26 mouse cellular contexts compared by ENCODE assay signal in the genomic region with DNA sequence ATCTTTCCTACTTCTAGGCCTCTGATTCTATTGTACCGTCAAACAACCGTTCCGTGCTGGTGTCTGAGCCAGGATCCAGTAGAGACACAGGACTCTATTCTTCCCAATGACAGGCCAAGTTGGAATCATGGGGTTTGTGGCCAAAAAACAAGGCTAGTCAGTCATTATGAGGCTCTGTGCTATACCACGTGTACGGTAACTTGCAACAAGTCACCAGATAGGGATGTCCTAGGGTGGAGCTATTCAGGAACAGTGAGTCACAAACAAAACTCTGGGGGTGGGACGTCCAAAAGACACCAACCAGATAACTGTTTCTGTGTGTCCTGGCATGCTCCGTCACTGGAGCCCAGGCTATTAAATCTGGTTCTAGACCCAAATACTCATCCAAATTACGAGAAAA. TPM values are rescaled to one million over a fixed set of nuclear protein-coding genes. Genes with fewer than 3 reads are reported as not detected.
"Had no signal": no experiment of that assay in that cellular context is flagged by ENCODE, and none has a peak within 500 bp of the region (broad histone marks: within the 10 kb centered on the region; RNA-seq: fewer than 3 reads in every experiment).

No protein-coding gene starts in this region.

- H3K9me3 ChIP-seq: kidney, embryonic 15.5 days; liver, embryonic 13.5 days; neural tube, embryonic 12.5 days; neural tube, embryonic 15.5 days had no signal

- H3K4me3 ChIP-seq: kidney, embryonic 15.5 days; layer of hippocampus, adult 2 months; liver, embryonic 13.5 days; neural tube, embryonic 12.5 days; neural tube, embryonic 15.5 days had no signal

- DNase-seq: kidney, adult 8-10 months; kidney, postnatal 10 days; layer of hippocampus, adult 9-11 months; liver, embryonic 13.5 days; lung, embryonic 14.5 days; midbrain, embryonic 14.5 days; right cerebral cortex, adult 18-20 months; right cerebral cortex, postnatal 14 days; right cerebral cortex, postnatal 4 days; thymus, adult 2 months; thymus, postnatal 14 days; thymus, postnatal 4 days had no signal

- H3K27ac ChIP-seq: kidney, embryonic 15.5 days; layer of hippocampus, adult 2 months; liver, embryonic 13.5 days; macrophage; neural tube, embryonic 12.5 days; neural tube, embryonic 15.5 days; stomach, postnatal 0 days had no signal

- H3K27me3 ChIP-seq: liver, embryonic 13.5 days; neural tube, embryonic 12.5 days; neural tube, embryonic 15.5 days had no signal

- H3K36me3 ChIP-seq: kidney, embryonic 15.5 days; liver, embryonic 13.5 days; neural tube, embryonic 12.5 days; neural tube, embryonic 15.5 days had no signal

RNA-seq across cellular contexts. Expression of a gene that starts 34.9 kb away (rescaled TPM):
- polyA plus RNA-seq: kidney, embryonic 15.5 days; large intestine, adult 2 months; limb, embryonic 11.5 days; limb, embryonic 14.5 days; liver, adult 2 months; liver, embryonic 13.5 days; liver, embryonic 16.5 days; lung, embryonic 14.5 days; lung, postnatal 0 days; macrophage; midbrain, embryonic 14.5 days; midbrain, postnatal 0 days; neural tube, embryonic 12.5 days; neural tube, embryonic 15.5 days; stomach, embryonic 14.5 days; stomach, postnatal 0 days had no signal

RNA-seq across cellular contexts. Expression of a gene that starts 55.3 kb away (rescaled TPM):
- polyA plus RNA-seq: liver, adult 2 months; macrophage had no signal
